Mouse (Mus musculus): Measurements from ENCODE around the gene Vmn1r21.
A peak's percentile ranks its signal among the peaks of the same experiment; 100 is the strongest.
"Not testable (repeated sequence)": the region's sequence is repeated elsewhere in the genome, so short reads cannot be mapped to it uniquely, and the experiment has no call there.

Vmn1r21 gene

DNA sequence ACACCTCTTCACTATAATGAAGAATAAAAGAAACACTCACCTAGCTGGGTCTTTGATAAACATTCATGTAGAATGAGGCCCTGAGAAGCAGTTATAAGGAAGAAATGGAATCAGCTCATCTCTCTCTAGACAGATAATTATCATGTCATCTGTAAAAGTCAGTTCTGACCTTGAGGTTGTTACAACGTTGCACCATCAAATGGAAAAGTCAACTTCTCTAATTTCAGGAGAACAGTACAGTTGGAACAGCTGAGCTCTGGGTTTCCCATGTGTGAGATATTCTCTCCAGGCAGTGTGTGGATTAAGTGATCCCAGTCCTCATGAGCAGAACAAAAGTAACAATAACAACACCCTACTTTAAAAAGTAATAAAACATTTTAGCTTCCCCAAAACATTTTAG lies at the start of gene Vmn1r21:
TSS of gene Vmn1r21 (minus strand) at position 58 of the 400 bp plus-strand sequence.
- no peak for DNase-seq (ENCODE audit: low spot score)

DNA sequence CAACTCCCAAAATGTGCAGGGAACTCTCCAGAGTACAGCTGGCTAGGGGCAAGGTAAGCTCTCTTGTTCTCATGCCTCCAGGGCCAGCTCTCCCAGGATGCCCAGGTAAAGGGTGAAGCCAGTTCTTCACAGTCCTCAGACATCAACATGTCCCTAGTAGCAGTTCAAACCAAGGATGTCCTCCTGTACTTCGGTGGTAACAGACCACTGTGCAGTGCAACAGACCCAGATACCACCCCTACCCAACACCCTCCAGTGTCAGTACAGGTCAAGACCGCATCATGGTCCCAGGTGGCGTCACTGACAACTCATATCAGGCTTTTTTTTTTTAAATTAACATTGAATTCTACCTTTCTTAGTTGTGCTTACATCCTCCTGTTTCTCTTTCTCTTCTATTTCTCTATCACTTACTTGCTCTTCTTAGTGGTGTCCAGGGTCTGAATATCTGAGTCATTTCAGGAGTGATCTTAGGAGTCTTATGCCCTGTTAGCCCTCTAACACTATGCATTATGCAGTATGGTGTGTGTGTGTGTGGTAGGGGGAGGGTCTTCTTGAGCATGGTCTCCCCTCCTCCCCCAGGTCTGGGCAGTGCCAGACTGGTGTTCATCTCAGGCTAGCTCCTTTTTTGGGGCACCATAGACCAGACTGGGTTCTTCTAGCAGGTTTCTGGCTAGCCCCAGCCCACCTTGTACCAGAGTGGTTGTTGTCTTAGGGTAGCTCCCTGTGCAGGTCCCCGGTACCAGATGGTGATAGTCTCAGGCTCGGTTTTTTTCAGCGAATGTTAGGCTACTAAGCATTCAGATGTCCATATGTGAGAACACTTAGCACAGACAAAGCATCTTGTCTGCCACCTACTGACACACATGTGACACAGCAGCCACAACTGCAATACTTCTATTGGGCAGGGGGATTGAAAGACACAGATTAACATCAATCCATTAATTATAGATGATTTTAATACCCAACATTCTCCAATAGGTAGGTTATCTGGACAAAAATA lies 9.2 kb upstream of the Vmn1r21 start:
- DNase-seq (ENCODE audit: low spot score): peak; percentile 34

DNA sequence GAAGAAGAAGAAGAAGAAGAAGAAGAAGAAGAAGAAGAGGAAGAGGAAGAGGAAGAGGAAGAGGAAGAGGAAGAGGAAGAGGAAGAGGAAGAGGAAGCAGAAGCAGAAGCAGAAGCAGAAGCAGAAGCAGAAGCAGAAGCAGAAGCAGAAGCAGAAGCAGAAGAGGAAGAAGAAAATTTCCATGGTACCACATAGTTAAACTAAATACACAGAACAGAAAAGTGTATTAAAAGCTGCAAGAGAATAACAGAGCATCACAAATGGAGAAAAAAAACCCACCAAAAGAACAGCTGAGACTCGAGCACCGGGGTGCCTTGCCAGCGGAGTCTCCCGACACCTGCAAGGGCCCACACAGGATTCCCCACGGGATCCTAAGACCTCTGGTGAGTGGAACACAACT lies 1.0 kb upstream of the Vmn1r21 start:
- not testable (repeated sequence) for DNase-seq (ENCODE audit: low spot score)

DNA sequence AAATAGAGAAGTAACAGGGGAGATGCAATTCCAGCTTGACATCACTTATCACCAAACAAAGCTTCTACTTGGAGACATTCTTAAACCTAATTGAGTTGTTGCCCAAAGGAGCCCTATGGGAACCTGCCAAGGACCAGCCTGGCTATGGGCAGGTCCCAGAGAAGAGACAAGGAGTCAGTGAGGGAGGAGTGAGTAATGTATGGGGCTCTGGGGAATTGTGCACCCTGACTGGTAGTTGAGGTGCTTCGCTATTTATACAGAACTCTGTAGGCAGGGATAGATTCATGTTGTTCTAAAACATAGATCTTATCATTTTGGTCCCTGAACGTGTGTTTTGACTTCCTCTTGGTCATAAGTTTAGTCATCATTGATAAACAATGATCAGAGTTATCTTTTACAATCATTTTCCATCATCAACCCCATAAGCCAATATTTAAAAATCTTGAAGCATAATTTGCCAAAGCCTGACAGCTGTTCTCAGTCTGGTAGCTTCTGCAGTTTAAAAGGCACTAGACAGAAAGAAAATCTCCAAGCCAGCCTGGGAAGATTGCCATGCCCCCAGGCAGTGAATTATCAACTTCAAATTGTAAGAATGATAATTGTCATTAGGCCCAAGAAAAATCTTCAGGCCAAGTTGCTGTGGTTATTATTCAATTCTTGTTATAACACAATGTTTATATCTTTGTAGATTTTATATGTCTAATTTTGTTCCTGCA lies 10.3 kb downstream of the Vmn1r21 start:
- DNase-seq (ENCODE audit: low spot score): no peak

DNA sequence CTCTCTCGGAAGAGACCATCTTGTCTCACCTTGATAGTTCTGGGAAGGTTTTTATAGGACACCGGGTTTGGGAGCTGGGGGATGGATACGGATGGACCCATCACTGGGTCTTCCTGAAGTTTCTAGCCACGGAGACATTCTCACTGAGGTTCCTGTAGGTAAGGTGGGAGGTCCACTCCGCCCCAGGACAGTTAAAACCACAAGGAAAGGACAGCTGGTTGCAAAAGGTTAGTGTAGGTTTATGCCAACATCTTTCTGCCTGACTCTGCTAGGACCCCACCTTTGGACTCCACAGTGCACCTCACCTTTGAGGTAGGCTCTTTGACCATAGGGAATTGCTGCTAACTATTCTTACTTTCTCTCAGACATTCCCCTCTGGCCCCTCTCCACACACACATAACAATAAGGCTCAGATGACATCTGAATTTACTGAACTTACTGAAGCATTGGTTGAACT lies 24.9 kb downstream of the Vmn1r21 start:
- no peak for DNase-seq (ENCODE audit: low spot score)

DNA sequence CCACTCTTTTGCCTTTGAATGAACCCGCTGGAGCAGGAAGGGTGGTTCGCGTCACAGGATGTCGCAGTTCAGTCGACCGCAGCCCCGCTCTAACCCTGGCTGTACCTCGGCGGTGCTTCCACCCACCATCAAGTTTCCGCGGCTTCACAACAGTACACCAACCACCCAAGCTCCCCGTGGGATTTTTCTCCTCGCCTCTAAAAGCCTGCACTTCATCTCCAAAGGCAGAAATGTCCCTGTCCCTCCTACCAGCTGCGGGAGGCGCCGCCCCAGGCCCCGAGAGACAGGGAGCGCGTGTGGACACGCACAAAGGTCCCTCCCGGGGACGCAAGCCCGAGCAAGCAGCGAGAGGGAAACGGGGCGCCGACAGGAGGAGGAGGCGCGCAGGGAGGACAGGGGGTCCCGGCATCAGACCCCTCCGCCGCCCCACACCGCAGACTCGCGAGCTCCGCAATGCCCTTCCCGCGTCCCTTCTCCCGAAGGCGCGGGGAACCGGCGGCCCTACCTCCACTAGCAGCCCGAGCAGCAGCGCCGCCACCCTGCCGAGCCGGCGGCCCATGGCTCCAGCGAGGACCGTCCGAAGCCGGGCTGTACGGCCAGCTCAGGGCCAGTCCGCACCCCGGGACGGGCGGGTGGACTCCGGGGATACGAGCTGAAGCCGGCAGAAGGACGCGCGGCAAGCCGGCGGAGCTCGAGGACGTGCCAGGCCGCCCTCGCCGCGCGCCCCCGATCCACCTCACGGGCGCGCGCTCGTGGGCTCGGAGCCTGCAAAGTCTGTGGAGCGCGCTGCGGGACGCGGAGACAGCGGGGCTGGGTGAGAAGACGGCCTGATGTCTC lies 25.5 kb downstream of the Vmn1r21 start, which contains the start of gene Vopp1:
TSS of gene Vopp1 (minus strand) at position 738 of the 837 bp plus-strand sequence.
- DNase-seq (ENCODE audit: low spot score): peak; percentile 78

DNA sequence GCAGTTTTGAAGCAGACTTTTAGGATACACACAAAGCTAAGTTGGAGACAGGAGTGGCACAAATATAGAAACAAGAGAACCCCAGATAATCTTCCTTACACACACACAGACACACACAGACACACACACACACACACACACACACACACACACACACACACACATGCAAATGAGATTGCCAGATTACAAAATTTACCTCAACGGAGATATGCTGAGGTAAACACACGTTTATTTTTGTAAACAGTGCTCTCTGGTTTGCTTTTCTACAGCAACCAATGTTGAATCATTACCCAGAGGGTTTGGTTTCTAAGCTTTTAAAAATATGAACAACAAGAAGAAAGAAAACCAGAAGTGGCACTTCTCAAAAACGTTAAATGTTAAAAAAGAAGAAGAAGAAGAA lies 26.7 kb downstream of the Vmn1r21 start:
- DNase-seq (ENCODE audit: low spot score): no peak

DNA sequence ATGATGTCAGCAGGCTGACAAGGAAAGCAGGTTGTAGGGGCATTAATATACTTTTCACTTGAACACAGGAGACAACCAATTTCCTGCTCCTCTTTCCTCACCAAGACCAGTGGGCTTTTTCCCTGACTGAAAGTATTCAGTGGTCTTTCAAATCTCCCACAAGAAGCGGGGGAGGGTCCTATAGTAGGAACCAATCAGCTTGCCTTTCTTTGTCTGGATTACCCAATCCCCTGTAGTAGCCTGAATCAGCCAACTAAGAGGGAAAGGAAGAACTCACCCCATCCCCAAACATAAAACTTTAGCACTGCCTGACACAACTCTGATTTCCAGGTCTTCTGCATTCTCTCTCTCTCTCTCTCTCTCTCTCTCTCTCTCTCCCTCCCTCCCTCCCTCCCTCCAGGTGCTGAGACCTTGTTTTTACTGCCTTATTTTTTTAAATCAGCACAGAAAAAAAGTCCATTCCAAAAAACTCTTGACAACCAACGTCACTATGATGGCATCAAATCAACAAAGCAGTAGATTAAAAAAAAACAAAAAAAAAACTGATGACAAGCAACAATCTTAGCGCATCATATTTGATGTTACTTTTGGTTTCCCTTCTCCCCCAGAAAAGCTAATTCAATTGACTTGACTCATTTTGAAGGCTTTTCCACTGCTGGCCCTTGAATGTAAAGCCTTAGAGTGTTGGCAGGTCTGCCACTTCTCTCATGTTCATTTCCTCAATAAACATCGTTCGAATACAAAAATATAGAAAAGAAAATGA lies 27.3 kb downstream of the Vmn1r21 start:
- no peak for DNase-seq (ENCODE audit: low spot score)

DNA sequence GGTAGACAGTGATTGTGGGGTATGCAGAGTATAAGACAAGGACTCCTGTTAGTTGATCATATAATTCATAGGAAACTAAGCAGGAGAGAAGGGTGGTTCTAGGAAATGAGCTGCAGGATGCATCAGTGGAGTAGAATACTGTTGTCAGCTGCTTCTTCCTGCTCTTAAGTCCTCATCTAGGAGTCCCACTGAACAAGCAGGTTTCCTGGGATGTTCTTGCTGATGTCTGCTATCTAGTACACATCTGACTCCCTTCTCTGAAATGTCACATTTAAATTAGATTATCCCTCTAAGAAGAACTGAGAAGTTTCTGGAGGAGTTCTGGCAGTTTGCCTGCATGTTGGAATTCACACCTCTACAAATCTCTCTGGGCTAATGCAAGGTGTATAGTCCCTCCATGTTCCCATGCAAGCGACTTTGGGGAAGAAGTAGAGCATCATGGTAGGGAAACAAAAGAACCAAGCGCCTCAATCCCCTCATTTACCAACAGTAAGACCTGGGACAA lies 35.7 kb downstream of the Vmn1r21 start:
- no peak for DNase-seq (ENCODE audit: low spot score)

DNA sequence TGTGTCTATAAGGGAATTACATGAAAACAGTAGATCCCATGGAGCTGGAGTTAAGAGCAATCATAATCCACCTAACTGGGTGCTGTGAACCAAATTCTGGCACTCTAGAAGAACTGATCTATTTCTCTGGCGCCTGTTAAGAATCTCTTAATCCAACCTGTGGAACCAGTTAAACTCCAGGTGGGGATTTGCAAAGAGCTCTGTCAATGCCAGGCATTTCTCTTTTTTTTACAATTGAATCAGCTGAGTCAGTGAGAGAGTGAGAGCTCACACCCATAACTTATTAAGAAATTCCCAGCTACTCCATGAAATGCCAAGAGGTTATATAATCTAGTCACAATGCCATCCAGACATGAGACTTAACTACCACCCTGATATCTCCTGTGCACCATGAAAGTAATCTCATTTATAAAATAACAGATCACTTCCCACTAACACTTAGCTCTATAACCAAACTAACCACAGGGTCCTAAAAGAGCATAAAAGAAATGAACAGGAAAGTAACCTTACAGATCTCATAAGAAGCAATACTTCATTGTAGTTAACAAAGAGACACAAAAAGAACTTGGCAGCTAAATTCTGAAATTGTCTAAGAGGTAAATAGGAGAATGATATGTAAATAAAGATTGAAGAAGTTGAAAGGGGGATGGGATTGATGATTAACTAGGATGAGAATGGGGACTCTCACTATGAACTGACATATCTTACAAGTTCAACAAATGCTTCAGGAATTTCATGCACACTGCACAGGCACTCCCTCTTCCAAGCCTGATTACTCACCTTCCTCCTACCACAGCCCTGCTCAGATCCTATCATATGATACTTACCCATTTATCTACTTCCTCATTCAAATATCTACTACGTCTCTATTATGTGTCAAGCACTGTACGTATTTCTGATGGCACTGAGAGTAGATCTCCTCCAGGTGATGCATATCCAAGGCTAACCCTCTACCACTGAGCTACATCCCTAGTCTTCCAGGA lies 38.1 kb downstream of the Vmn1r21 start:
- DNase-seq (ENCODE audit: low spot score): no peak

DNA sequence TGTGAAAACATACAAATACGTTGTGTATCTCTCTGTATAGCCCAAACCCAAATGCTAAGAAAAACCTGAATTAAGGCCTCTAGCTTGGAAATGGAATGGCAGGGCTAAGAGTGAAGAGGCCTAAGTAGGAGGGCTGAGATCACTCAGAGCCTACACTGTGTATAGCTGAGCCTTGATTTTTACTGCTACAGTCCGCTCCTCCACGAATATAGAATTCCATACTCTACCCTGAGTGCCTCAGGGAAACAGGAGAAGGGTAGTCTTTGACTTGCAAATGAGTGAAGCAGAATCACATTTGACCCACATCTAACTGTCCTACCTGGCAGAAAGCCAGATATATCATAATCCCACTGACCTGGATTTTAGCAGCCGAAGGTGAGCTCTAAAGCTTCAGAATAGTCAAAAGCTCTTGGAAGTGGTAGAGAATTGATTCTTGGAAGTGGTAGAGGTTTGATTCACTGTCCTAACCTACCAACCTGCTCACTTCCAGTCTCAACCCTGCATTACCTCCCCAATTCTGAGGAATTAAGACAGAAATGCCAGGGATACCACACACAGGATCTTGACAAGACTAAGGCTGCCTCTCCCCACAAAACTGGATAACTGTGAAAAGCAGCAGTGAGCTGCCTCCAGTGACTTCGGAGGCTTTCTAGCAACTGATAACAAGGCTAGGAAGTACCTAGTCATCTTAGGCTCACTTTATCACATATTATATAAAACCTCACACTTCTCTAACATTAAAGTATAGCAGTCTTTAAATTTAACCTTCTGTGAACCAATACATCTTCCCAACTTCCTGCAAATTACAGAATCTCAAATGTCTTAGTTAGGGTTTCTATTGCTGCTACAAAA lies 44.7 kb downstream of the Vmn1r21 start:
- DNase-seq (ENCODE audit: low spot score): no peak

DNA sequence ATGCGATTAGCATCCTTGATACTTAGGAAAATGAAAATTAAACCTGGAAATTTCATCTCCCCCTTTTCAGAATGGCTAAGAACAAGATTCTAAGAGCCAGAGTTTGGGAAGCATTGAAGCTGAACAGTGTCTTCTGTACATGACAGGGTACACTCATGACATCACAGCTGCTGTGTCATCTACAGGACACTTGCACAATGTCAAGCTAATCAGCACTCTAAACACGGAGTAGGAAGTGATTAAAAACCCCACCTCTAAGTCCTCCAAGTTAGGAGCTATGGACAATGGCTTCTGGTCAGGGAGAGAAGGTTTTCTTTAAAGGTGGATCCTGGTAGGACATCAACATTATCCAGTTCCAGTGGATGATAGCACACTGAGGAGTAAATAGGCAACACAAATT lies 47.0 kb downstream of the Vmn1r21 start:
- no peak for DNase-seq (ENCODE audit: low spot score)

DNA sequence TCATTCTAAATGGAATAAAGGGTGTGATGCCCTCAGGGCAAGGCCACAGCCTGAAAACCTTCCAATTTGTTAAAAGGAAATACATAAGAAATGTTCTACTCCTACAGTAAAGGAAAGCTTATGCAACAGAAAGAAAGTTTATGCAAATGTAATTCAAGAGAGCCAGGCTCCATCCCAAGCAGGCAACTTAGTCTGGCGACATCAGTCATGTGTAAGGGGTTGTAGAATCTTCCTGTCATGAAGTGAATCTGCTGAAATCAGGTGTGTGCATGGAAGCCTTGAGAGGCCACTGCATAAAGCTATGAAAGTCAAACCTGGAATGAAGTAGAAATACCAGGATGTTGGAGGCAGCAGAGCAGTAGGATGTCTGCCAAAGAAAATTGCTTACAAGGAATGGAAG lies 51.2 kb downstream of the Vmn1r21 start:
- no peak for DNase-seq (ENCODE audit: low spot score)

DNA sequence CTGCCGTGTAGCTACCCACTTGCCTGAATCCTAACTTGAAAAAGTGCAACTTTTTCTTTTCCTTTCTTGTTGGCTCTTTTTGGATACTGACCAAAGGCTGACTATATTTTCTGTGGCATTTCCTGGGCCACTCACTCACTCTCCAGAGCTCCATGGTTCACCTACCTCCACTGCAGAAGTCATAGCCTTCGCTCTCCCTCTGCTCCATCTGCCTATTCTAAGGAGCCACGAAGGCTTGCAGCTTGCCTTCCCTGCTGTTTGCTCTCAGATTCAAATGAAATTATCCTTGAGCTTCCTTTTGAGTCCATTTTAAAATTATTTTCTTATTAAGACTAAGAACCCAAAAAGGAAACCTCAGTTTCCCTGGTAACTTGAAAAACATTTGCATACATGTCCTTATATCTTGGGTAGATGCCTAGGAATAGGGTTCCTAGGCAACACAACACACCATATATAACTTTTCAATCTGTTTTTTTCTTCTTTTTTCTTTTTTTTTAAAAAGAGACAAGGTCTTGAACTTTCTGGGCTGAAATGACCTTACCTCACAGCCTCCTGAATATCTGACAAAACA lies 53.2 kb downstream of the Vmn1r21 start:
- DNase-seq (ENCODE audit: low spot score): no peak

DNA sequence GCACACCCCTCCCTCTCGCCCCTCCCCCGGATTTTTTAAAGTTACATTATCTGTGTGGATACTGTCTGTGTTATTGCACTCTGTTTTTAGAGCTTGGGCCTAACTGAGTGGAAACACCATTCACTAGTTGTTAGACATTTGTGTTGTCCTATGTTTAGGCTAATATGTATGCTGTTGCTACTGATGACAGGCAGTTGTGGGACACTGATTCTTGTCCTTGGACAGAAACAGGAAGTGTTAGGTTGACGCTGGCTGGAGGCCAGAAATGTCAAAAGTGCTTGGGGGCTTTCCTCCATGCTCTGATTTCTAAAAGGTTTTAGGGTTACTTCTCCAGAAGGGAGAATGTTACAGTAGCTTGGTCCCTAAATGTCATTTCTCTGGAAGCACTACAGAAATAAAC lies 54.3 kb downstream of the Vmn1r21 start:
- DNase-seq (ENCODE audit: low spot score): no peak
